Mouse (Mus musculus): Measurements from ENCODE around the gene Gm6020.

GRCm38 (mm10) chr19:61199316-61199715 lies 15.6 kb downstream of the Gm6020 start:
- peak; percentile 52; the same call in 1 of the 2 replicates for TF ChIP-seq CTCF (IDR thresholded peaks at IDR 0.05; ENCODE audit: extremely low read depth, insufficient read depth, insufficient read length, insufficient replicate concordance)
- TF ChIP-seq POLR2A (IDR thresholded peaks at IDR 0.05; ENCODE audit: low read depth, low read length): no peak

All from spleen, adult 2 months (tissue).